Mouse (Mus musculus) neural tube, embryonic 10.5 days (tissue): ENCODE measurements around the gene Ccar1.
"Not testable (repeated sequence)": the region's sequence is repeated elsewhere in the genome, so short reads cannot be mapped to it uniquely, and the experiment has no call there.

ENCODE experiments used
- DNase-seq: peaks from one replicate; pipeline ENCODE4 v3.0.0-alpha.2; 2017; ENCODE audit warnings: low spot score; ENCODE audit errors: extremely low spot score

Ccar1 gene

GRCm38 (mm10) chr10:62792177-62793090 lies at the start of gene Ccar1:
Gene Ccar1 (minus strand): TSS chr10:62792286.
- peak; percentile 100 for DNase-seq

DNA sequence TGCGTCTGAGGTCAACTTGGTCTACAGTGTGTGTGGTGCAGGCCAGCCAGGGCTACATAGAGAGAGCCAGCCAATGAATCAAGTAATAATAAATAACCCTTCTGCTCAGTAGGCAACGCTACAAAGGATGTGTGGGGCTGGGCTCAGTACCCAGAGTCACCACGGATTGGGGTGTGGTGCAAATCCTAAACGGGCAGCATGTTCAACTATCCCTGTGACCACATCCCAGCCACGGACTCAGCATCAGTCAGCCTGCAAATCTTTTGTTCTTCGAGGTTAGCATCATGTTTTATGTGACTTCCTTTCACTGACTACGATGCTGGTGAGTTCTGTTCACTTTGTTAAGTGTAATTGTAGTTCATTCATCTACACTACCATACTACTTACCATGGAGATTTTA lies 48.6 kb upstream of the Ccar1 start:
- DNase-seq = no peak

DNA sequence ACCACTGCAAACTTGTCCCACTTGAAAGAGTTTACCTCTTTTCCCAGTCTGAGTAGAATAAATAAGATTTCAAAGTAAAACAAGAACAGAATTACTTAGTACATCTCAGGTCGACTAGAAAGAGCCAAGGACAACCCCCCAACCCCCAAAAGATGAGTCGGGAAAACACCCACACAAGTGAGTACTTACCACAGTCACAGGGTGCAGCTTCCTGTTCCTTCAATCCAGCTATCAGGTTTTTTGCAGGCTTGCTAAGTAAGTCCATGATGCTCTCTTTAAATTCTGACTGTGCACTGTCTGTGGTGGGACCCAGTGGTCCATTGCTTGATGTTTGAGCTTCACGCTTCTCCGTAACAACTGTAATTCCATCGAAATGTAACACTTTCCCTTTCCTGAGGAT lies 45.9 kb upstream of the Ccar1 start:
- no peak for DNase-seq

DNA sequence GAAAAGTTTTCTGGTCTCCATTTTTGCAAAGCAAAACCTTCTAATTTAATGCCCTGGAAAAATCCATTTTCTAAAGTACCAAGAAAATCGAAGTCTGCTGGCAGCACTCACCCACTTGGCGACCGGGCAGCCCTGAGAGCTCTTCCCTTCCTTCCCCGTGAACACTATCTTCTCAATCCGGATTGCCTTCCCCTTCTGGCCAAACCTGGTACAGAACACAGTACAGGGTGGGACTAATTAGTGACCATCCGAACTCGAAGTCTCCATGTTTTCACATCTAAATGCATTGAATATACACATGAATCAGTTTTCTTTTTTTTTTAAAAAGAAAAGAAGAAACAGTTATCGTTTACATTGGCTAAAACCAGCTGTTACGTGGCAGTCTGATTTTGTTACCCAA lies 40.7 kb upstream of the Ccar1 start:
- no peak for DNase-seq

- DNase-seq = no peak
These were observed 39.5 kb upstream of the Ccar1 start for GRCm38 (mm10) chr10:62831546-62831945.

DNA sequence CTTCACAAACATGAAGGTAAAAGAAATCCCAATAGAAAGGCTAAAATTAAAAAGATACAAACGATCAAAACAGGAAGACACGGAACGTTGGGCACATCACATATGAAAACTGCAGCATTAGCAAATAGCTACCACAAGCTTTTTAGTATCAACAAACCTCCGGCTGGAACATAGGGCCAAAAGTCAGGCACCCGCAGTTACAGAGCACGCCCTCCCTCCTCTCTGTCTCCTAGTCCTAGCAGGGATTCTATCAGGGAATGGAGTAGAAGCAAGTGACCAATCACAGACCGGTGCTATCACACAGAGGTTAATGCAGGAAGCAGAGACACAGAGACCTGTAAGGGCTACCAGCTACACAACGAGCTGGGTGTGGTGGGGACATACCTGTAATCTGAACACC lies 32.4 kb upstream of the Ccar1 start:
- DNase-seq = no peak

GRCm38 (mm10) chr10:62823431-62823830 lies 31.3 kb upstream of the Ccar1 start:
- DNase-seq = no peak

DNA sequence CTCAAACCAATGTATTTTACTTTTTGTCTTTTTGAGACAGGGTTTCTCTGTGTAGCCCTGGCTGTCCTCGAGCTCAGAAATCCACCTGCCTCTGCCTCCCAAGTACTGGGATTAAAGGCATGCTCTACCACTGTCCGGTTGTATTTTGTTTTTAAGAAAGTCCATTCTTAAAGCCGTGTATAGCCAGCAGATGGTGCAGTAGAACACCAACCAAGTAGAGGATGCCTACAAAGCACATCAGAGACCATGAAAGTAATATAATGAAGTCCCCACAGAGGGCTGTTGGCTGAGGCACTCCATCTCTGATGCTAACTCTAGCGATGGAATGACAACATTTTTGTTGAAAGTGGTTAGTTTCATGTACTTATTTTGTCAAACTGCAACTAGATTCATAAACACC lies 17.9 kb upstream of the Ccar1 start:
- no peak for DNase-seq

- DNase-seq = no peak
These were observed 16.7 kb upstream of the Ccar1 start for GRCm38 (mm10) chr10:62808766-62809165.

DNA sequence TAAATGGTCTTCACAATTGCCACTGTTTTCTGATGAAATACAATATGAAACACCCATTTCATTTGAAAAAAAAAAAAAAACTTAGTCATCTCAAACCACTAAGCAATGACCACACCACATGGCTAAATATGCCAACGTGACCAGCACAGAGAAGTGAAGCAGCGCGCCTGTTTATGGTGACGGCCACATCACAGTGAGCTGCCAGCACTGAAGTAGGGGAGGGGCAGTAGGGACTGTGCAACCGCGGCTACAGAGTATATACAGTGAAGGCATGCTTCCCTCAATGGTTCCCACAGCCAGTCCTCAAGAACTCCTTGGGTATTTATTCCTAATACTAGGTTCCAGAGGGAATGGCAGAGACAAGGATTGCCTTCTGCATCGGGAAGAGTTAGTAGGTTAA lies 16.2 kb upstream of the Ccar1 start:
- no peak for DNase-seq

GRCm38 (mm10) chr10:62804106-62804505 lies 12.0 kb upstream of the Ccar1 start:
- DNase-seq = no peak

- DNase-seq = no peak
These were observed 11.2 kb upstream of the Ccar1 start for GRCm38 (mm10) chr10:62803296-62803695.

DNA sequence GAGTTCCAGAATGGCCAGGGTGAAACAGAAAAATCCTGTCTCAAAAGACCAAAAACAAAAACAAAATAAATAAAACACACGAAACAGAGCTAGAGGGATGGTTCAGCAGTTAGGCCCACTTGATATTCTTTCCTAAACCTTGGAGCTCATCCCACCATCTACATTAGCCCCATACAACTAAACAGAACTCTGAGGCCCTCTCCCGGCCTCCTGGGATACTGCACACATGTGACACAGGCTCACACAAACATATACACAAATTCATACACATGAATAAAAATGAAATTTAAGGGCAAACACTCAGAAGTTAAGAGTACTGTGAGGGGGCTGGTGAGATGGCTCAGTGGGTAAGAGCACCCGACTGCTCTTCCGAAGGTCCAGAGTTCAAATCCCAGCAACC lies 2.1 kb upstream of the Ccar1 start:
- no peak for DNase-seq

- no peak for DNase-seq
These were observed 986 bp upstream of the Ccar1 start for GRCm38 (mm10) chr10:62793091-62793453.

DNA sequence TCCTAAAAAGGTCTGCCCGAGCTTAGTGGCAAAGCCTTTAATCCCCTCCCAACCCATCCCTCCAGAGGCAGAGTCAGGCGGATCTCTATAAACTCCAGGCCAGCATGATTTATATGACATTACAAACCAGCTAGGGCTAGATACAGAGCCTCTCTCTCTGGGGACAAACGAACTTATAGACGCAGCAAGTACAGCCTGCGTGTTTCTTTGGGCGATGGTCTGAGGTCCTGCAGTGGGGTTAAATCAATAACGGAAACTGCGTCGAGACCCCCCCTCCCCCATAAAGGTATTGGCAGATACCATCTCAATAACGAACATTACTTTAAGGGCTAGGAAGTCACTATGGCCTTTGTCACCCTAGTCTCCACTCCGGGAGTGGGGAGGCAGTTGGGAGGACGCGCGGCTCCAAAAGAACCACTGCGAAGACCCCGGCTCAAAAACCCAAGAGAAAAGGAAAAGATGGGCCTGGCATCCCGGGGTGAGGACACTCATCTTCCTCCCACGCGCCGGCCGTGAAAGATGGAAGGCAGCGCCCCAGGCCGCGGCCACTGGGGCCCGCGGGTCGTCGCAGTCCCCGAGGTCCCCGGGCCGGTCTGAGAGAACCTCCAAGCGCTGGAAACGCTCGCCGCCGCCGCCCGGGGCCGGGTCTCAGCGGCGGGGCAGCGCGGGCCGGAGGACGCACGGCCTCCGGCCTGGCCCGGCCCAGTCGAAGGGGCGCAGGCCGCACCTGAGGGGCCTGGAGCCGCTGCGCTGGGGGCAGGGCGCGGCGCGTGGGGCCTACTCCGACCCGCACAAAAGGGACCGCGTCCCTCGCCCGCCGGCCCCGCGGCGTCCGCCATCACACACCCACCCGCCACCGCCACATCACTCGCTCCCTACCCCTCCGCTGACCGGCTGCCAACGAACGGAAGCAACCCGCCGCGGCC lies 572 bp downstream of the Ccar1 start:
- no peak for DNase-seq

GRCm38 (mm10) chr10:62781776-62782175 lies 10.3 kb downstream of the Ccar1 start:
- DNase-seq = not testable (repeated sequence)

DNA sequence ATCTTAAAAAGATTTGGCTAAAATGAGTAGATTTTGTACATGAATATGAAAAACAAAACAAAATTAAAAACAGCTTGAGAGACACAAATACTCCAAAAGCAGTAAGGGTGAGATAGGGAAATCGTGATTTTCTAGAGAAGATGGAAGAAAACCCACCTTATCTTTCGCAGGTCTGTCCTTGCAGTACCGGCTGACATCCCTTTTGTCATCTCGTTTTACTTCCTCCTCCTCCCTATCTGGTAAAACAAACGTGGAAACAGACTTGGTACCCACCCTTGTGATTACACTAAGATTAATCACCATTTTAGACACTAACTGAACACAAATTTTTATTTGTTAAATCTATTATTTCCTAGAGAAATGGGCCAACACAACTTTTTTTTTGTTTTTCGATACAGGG lies 41.3 kb downstream of the Ccar1 start:
- no peak for DNase-seq

GRCm38 (mm10) chr10:62739961-62740737 lies 51.9 kb downstream of the Ccar1 start:
- DNase-seq = no peak

GRCm38 (mm10) chr10:62736965-62737688 lies 55.0 kb downstream of the Ccar1 start:
- DNase-seq = no peak

DNA sequence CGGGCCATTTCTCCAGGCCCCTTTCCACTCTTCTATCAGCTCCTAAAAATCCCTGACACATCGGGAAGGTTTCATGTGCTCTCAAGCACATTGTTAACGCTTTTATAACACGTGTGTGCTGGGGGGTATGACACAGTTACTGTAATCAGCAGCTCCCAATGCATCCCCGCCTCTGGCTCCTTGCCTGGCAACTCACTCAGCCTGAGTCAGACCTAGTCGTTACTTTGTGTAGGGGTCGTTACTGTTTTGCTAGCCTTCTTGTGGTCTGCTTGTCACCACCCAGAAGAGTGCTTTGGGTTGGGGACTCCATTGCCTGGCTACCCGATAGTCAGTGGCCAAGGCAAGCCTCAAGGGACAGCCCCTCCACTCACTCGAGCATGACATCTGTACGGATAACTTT lies 61.3 kb downstream of the Ccar1 start:
- DNase-seq = no peak
